Mouse (Mus musculus) left cerebral cortex, adult 2 months (tissue): ENCODE measurements around the gene Pttg1. TPM values are rescaled to one million over a fixed set of nuclear protein-coding genes. Genes with fewer than 3 reads are reported as not detected.
A peak's percentile ranks its signal among the peaks of the same experiment; 100 is the strongest.

Experiments used
- DNase-seq, 2 experiments: peaks; one replicate each; pipeline ENCODE4 v3.0.0; 2021 to 2022; ENCODE audit warnings: low spot score in 2 of 2, mixed read lengths in 1 of 2; ENCODE audit errors: extremely low spot score in 1 of 2
- H3K27ac ChIP-seq: fragments of 200-600 bp; 2 replicates; pipeline ENCODE4 v1.8.1; 2022
- H3K4me3 ChIP-seq: fragments of 200-600 bp; 2 replicates; pipeline ENCODE4 v1.8.1; 2022
- CTCF ChIP-seq: fragments of 200-600 bp; IDR thresholded peaks from 2 replicates; pipeline ENCODE4 v1.8.1; 2022; ENCODE audit warnings: antibody characterized with exemption, mild to moderate bottlenecking, moderate library complexity
- intact Hi-C: fragments of 180-260 bp; cut with DNase I; formaldehyde crosslinking; loops from one replicate; pipeline ENCODE4 v1.15.1; 2025
- microRNA-seq, 2 experiments: library from miRNA; unstranded; fragments of <30 nt; microRNA quantifications; one replicate each; pipeline ENCODE4 v1.2.0; 2021
- total RNA-seq, 2 experiments: library from RNA; stranded (reverse); gene quantifications; 2 replicates each; pipeline ENCODE4 v1.2.3; 2021

Gene Pttg1
- total RNA-seq, 2 experiments from 2014 or later, result 25.5 to 29.5 TPM

DNA sequence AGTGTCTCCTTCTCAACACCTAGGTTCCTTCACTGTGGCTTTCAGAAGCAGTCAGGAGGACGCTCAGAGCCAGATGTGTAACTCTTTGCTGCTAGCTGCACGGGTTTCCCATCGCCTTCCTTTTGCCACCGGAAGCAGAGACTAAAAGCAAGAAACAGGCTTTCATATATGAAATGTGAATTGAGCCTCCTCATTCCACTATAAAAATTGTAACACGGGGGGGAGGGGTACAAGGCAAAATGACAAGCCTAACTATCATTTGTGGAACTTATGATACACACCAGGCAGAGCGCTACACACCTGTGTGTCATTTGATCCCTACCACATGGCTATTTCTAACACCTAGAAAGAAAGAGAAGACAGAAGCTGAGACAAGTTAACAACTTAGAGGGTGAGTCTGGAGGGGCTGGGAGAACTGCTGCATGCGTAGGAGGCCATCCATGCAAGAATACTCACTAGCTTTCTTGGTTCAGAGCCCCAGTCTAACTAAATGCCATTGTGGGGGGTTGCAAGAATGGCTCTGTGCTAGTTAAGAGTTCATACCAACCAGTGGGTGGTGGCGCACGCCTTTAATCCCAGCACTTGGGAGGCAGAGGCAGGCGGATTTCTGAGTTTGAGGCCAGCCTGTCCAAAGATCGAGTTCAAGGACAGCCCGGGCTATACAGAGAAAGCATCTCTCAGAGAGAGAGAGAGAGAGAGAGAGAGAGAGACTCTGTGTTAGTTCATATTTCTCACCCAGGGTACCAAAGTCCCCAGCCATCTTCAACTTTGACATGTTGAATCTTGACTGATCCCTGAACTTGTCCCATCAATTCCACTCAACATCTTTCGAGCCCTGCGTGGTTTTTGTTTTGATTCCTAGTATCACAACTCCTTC, 38.8 kb downstream of the Pttg1 start:
- no peak for TF ChIP-seq CTCF
- no peak for DNase-seq
- intact Hi-C loops, result no loop called here
- Histone ChIP-seq H3K4me3 (no peak overlapping the region), H3K27ac (no peak overlapping the region)

DNA sequence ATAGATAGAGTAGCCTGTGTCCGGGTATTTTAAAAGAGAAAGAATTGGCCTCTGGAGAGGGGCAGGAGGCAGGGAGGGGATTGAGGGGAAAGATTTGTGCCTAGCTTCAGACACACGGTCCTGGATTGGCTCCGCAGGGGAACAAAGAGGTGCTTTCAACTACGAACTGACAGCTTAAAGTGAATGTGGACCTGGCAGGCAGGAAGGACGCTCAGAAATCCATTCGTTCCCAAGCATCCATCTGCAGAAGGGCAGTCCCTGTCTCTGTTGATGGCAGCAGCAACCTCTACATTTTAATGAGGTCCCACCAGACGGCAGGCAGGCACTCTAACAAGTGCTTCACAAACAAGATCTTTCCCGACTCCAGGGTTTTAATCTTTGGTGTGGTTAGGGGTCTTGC, 40.3 kb downstream of the Pttg1 start:
- no peak for TF ChIP-seq CTCF
- peak overlapping the region; percentile 36; the same call in 1 of the 2 replicates for H3K27ac ChIP-seq
- no peak for DNase-seq
- H3K4me3 ChIP-seq, result peak overlapping the region; percentile 46
- intact Hi-C loops, result no loop called here

DNA sequence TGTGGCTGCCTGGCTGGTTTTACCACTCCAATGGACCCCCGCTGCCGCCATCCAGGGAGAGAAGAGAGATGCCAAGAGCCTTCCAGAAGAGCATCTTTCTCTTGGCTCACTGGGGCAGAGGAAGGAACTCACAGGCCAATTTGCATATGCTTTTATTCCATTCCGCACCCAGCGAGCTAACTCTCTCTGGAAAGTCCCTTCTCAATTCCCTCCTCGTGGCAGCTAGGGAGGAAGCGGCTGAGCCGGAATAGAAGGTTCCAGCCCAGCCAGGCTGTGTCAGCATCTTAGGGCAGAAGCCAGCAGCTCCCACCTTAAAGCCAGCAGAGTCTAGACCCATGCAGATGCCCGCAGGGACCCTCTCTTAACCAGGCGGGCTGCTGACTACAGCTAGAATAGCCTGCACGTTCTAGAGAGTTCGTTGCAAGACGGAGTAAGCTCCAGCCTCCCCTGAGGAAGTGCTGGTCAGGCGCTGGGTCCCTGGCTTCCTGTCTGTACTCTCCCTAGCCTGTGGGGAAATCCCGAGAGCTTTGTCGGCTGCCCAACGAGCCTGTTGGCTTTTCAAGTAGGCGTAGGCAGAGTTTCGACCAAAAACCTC, 40.9 kb downstream of the Pttg1 start:
- peak overlapping the region; percentile 46 for H3K4me3 ChIP-seq
- TF ChIP-seq CTCF, result no peak
- intact Hi-C loops, result no loop called here
- peak overlapping the region; percentile 54 for H3K27ac ChIP-seq
- DNase-seq, result peak; percentile 14 to 39

DNA sequence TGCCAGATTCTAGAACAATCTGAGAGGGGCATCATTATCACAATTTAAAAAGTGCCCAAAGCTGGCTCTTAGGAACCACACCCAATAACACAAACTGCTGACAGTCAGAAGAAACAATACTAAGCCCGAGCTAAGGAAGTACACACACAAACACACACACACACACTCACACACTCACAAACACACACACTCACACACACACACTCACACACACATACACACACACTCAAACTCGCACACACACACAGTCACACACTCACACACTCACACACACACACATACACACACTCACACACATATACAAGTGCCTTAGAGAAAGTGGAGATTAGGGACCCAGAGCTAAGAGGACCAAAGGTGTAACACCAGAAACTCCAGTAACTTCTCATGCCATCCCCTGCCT, 42.5 kb downstream of the Pttg1 start:
- no peak overlapping the region for H3K4me3 ChIP-seq
- intact Hi-C loops, result no loop called here
- DNase-seq, result no peak
- no peak for TF ChIP-seq CTCF
- H3K27ac ChIP-seq, result no peak overlapping the region

DNA sequence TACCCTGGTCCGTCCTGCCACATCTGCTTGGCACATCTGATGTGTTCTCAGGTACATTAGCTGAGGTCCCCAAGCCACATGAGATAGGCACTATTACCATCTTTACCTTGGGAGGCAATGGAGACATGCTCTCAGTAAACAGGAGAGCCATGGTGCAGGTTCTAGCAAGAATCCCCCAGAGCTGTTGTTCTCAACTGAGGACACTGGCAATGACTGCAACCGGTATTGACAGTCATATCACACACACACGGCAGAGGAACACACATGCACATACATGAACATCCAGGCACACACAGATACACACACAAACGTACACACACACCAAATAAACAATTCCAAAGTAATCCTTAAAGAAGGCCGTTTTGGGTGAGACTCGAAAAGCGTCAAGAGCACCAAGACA, 45.1 kb downstream of the Pttg1 start:
- intact Hi-C loops, result no loop called here
- DNase-seq, result no peak
- H3K4me3 ChIP-seq, result no peak overlapping the region
- TF ChIP-seq CTCF, result no peak
- H3K27ac ChIP-seq, result no peak overlapping the region

DNA sequence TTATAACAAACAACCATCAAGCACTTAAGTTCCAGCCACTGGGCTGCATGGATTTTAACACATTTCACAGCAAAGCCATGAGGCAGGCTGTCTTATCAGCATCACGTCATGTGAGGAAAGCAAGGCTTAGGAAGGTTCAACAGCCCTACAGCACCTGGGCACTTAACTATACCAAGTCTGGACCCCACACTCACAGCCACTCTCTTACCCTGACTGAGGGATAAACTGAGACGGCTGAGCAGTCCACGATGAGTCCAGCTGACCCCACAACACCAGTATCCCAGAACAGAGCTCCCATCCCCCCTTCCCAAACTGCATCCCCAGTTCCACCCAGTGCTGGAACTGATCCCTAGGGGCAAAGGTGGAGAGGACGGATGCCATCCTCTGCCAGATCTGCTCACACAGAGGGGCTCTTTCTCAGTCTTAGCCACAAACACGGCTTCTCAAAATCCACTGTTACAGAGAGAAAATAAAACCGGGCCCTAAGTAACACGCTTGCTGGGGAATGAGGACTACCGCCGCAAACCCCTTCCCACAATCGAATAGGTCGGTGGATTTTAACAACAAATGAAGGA, 46.1 kb downstream of the Pttg1 start:
- Histone ChIP-seq H3K27ac (no peak overlapping the region), H3K4me3 (no peak overlapping the region)
- intact Hi-C loops, result no loop called here
- DNase-seq, result no peak
- no peak for TF ChIP-seq CTCF

DNA sequence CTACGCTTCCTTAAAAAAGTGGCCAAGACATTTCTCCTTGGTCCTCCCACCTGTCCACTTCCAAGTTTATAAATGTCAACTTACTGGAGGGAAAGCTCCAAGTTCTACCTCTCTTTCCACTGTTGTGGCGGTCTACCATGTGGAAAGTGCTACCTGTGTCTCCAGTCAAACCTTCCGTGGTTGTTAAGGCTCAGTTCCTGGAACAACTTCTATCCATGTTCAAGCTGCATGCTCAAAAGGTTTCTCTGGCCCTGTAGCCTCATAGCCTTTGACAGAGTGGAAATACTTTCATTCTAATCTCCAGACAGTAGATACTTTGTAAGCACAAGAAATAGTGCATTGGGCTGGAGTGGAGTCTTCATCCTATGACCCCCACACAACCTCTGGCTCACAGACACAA, 46.6 kb downstream of the Pttg1 start:
- intact Hi-C loops, result no loop called here
- no peak for TF ChIP-seq CTCF
- no peak for DNase-seq

DNA sequence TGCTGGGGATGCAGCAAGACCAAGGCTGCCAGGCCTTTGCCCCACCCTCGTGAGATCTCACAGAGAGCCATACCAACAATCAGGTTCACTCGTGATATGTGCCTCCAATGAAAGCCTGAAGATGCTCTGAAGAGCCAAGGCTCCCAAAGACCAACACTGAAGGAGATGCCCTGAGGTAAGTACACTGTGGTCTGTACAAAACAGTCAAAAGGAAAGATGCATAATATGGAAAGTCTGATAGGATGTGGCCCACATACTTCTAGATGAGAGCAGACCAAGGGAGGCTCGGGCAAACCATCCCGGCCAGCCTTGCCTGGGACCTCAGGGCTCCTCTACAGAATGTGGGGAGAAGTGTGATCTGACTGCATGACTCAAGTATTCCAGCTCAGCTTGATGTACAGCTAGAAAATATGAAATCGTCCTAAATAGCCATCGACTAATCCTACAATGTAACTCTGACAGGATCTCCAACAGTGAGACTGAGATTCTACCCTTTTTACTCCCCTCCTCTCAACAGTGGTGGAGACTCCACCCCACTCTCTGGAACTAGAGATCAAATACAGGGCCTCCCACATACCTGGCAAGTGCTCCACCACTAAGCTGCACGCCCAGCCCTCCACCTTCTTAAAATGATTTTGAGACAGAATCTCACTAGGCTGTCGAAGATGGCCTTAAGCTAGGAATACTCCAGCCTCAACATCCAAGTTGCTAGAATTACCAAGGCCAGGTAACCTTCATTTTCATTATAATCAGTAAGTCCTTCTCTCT, 48.8 kb downstream of the Pttg1 start:
- TF ChIP-seq CTCF, result no peak
- 0 out of 2 replicates have a peak overlapping the region, but pooled peaks have one; percentile 26 for H3K27ac ChIP-seq
- intact Hi-C loops, result no loop called here
- DNase-seq, result no peak
- no peak overlapping the region for H3K4me3 ChIP-seq

More for the DNA sequence above, 46.6 kb downstream of the Pttg1 start:
- no peak overlapping the region for H3K27ac ChIP-seq
- no peak overlapping the region for H3K4me3 ChIP-seq

DNA sequence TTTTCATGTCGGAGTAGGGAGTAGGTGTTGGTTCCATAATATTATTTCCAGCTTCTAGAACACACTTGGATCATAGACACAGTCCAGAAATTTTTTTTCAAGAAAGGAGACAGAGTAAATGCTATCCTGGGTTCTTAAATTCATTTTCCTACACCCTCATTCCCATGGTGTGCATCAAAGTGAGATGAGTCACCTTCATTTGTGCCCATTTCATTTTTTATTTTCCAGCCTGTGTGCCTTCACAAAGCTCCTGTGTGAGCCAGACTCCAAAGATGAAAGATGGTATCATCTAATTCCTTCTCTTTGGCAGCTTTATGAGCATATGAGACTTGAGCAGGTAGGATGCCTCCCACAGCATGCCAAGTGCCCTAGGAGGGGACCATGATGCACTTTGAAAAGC, 49.5 kb downstream of the Pttg1 start:
- intact Hi-C loops, result no loop called here
- no peak for TF ChIP-seq CTCF
- DNase-seq, result no peak
- Histone ChIP-seq H3K4me3 (no peak overlapping the region), H3K27ac (0 out of 2 replicates have a peak overlapping the region, but pooled peaks have one; percentile 26)

DNA sequence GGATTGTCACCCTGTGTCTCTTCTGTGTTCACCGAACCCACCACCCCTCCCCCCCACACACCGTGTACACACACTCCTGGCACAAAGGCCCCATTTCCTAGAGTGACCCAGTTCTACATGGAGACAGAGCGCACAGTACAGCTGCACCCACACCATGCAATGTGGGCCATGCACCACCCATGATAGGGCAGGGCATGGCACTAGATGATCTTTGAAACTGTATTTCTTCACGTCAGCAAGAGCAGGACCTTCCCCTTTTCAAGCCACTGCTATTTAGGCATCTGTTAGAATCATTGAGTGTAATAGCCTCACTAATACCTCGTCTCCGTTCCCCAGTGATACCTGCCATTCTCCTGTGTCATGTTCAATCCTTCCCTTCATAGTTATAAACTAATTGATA, 51.1 kb downstream of the Pttg1 start:
- intact Hi-C loops, result no loop called here
- H3K4me3 ChIP-seq, result no peak overlapping the region
- TF ChIP-seq CTCF, result no peak
- H3K27ac ChIP-seq, result no peak overlapping the region
- DNase-seq, result no peak

DNA sequence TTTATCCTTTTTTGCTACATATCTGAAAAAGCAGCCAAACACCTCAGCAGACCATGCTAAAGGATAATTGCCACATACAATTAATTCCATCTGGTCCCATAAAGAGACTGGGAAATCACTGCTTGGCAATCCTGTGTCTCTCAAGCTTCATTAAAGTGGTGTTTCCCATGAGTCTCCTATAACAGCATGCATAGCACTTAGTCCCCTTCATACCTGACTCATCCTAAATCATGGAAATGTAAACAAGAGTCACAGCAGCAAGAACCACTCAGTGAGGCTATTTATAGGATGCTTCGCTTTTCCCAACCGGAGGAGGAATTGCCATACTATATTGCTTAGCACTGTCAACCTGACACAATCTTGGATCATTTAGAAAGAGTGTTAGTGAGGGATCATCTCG, 52.7 kb downstream of the Pttg1 start:
- DNase-seq, result no peak
- TF ChIP-seq CTCF, result no peak
- Histone ChIP-seq H3K27ac (no peak overlapping the region), H3K4me3 (no peak overlapping the region)
- intact Hi-C loops, result no loop called here

DNA sequence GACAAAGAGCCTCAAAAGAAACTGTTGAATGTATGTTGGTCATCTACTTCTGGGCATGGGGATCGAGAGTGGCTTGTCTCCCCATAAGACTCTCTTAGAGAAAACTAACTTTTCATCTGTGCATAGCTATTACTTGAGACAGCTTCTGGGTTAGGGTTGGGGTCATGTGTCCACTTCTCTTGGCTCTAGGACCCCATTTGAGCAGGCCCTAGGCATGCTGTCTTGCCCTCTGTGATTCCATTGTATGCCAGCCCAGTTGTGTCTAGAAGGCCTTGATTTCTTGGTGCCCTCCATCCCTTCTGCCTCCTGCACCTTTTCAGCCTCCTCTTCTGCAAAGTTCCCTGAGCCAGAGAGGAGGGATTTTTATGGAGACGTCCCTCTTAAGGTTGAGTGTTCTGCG, 54.2 kb downstream of the Pttg1 start:
- DNase-seq, result no peak
- Histone ChIP-seq H3K4me3 (no peak overlapping the region), H3K27ac (no peak overlapping the region)
- no peak for TF ChIP-seq CTCF
- intact Hi-C loops, result no loop called here

Small RNA genes within 50 kb of the gene (microRNA-seq; reads per million reads assigned to microRNA genes)
- 437 to 696 reads per million in 2 experiments for gene Mir146

Other genes with a start within 250 kb of the Pttg1 start
- 10 to 100 TPM; 54.2 to 56.7 TPM for gene Slu7, start 7.5 kb upstream of the Pttg1 start, total RNA-seq
- gene C1qtnf2, start 48.0 kb upstream of the Pttg1 start, total RNA-seq, result 1 to 10 TPM; 1.8 to 2.2 TPM
- gene Ccnjl, start 102.5 kb upstream of the Pttg1 start, total RNA-seq, result 1 to 10 TPM; 3.8 to 4.6 TPM
- gene 4933415A04Rik, start 160.8 kb upstream of the Pttg1 start, total RNA-seq, result under 1 TPM; 0.61 to 0.77 TPM
- gene Fabp6, start 175.3 kb upstream of the Pttg1 start, total RNA-seq, result not detected